Mouse (Mus musculus): ENCODE results near the gene Fabp2. TPM values are rescaled to one million over a fixed set of nuclear protein-coding genes. Genes with fewer than 3 reads are reported as not detected.
A peak's percentile ranks its signal among the peaks of the same experiment; 100 is the strongest.
"Not testable (repeated sequence)": the region's sequence is repeated elsewhere in the genome, so short reads cannot be mapped to it uniquely, and the experiment has no call there.

The Fabp2 gene
- total RNA-seq, 2 experiments from 2014 or later, result not detected

DNA sequence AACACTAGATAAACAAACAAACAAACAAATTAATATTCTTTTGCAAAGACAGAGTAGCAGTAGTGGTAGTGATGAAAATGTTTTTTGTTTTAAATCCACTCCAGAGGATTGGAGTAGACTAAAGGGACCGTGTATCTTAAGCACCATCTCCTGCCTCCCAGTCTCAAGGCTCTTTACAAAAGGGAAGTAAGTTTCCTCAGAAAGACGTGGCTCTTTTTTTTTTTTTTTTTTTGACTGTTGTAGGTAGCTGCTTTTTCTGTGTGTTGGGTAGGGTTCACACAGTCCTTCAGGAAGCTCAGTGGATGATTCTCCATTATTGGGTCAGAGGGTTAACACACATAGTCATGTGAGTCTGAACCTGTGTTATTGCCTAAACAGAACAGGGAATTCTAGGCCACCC lies 23.8 kb downstream of the Fabp2 start:
- DNase-seq (ENCODE audit: low spot score), result no peak
- intact Hi-C loops (cut with DNase I), result no loop called here

DNA sequence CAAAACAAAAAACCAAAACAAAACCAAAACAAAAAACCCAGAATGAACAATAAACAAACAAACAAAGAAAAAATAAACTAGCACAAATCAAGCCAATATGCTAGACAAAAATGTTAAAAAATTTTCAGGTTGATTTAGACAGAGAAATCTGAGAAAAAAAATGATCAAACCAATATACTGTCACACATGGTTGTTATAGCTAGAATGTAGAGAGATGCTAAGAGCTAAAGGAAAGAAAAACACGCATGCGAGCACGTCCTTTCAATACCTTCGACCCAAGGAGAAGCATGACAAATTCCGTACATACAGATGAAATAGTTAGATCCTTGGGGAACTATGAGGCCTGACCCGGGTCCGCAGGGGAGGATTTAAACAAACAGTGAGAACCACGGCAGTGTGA lies 24.4 kb downstream of the Fabp2 start, which contains the start of gene Gm10959:
Gm10959 (minus strand) TSS at position 101 of the 400 bp plus-strand sequence.
- intact Hi-C loops (cut with DNase I), result no loop called here
- no peak for DNase-seq (ENCODE audit: low spot score)

DNA sequence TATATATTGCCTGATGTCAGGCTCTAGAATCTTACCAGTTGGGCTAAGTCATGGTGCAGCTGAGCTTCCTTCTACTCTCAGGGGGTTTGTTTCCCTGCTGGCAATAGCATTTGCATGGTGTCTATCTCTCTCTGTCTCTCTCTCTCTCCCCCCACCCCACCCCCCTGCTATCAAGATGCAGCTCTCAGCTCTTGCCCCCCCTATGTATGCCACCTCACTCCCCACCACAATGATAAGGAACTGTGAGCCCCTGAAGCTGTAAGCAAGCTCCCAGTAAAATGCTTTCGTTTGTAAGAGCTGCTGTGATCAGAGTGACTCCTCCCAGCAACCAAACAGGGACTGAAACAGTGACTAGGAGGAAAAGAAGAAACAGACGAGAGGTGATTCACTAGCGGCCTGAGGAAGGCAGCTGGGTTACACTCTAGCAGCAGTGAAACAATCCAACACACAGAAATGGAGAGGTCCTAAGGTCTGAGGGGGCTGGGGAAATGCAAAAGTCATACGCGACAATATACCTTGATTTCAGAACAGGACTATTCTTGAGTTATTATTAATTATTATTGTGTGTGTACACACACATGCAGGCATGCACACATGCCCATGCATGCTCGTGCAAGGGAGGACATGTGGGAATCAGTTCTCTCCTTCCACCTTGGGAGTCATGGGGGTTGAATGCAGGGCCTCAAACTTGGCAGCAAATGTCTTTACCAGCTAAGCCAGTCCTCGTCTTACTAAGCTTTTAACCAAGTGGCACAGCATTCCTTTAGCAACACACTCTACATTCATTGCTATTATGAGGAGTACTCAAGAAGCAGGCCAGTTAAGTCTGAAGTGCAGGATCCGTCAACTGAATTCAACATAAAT lies 25.9 kb downstream of the Fabp2 start:
- intact Hi-C loops (cut with DNase I), result loop anchor here (5.0 to 10.0 kb wide), 2 partner anchors 66 to 626 kb away; partner anchors contain the start of gene Bcar3

DNA sequence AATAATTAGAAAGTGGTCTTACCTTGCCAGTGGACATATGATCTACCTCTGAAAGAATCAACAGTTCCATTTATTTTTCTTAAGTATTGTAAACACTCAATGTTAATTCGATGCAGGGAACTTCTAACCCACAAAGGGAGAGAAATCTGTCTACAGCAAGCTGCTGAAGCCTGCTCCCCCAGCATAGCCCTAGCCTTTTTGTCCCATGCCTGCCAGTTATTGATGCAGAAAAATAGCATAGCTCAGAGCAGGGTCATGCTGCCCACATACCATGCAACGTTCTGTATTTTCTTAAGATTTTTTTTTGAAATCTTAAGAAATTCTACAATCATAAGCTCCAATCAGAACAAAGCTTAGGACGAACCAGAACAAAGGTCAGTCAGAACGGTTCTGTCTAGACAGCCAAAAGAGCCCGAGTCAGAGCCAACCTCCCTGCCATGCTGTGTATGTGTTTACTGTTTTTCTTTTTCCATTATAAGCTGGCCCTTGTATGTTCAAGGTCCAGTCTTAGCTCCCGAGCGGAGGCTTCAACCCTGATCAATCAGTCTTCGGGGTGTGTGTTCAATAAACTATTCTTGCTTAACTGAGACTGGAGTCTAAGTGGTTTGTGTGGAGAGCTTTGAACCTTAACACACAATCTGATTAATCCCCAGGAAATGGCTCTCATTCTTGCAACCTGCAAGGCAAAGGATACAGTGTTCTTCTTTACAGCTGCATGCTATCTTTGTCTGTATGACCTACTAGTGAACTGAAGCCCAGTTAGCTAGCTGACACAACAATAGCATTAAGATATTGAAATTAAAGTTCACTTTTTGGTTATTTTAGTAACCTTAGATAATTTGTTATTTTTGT lies 27.0 kb downstream of the Fabp2 start:
- intact Hi-C loops (cut with DNase I), result loop anchor here (5.0 to 10.0 kb wide), 2 partner anchors 65 to 627 kb away; partner anchors contain the start of gene Bcar3
- no peak for DNase-seq (ENCODE audit: low spot score)

More for the DNA sequence above, 25.9 kb downstream of the Fabp2 start:
- DNase-seq (ENCODE audit: low spot score), result no peak

DNA sequence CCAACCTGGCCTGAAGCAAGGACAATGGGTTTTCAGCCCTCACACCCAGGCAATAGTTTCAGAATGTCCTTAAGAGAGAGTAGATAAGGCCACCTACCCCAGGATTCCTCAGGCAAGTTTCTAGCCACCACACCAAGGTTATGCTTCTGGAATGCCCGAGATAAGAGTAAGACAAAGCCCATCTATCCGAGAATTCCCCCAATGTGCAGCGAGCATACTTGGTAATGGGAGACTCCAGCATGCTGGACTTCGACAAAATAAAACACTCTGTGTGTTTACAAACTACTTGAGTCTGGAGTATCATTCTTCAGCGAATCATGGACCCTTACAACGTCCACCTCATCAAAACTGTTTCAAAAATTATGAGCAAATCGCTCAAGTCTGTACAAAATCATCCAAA lies 28.3 kb downstream of the Fabp2 start:
- intact Hi-C loops (cut with DNase I), result loop anchor here (5.0 to 10.0 kb wide), 2 partner anchors 64 to 628 kb away; partner anchors contain the start of gene Bcar3
- no peak for DNase-seq (ENCODE audit: low spot score)

DNA sequence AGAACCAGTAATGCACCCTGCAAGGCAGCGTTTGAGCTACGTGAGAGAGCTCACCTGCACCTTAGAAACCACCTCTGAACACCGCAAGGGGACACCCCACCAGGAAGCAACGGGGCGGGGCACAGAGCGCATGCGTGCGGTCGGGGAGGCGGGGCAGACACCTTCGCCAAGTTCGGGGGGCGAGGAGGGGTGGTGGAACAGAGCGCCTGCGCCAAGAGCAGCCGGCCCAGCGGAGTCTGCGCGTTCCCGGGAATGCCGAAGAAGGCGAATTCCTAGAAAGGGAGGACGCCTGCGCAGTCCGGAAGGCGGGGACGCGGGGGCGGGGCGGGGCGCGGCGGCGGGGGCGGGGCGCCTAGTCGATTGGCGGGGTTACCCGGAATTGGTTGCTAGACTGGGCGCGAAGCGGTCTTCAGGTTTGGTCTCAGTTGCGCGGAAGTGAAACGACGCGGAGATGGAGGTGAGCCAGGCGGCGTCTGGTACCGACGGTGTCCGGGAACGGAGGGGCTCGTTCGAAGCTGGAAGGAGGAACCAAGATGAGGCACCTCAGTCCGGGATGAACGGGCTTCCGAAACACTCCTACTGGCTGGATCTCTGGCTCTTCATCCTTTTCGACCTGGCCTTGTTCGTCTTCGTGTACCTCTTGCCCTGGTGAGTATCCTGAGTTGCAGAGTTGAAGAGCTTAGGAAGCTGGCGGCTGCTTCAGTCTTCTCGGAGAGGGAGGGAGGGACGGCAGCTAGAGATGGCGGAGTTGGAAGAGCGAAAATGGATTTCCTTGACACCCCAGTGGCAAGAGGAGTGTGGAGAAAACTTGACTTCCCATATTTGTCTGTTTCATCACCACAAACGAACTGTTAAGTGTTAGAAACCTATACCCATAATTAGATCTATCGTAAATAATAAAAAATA lies 29.4 kb downstream of the Fabp2 start, which contains the start of gene 1810037I17Rik:
1810037I17Rik (plus strand) TSS at position 195 of the 906 bp plus-strand sequence.
- peak; percentile 93 for DNase-seq (ENCODE audit: low spot score)
- intact Hi-C loops (cut with DNase I), result loop anchor here (5.0 to 10.0 kb wide), 2 partner anchors 63 to 629 kb away; partner anchors contain the start of gene Bcar3

DNA sequence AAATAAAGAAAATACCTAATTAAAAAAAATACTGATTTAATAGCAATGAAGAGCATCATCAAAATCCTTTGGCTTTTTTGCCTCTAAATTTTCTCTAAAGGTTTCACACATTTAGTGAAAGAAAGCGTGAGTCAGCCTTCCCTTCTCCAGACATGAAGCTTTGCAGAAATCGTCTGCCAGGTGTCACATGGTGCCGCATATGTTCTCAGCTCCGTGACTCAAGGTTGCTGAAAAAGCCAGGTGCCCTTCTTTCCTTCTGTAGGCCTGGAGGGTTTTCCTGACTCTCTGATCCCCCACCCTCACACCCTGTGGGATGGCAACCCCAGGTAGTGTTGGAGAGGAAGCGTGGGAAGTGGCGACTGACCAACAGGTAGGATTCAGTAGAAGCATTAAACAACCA lies 34.9 kb downstream of the Fabp2 start:
- intact Hi-C loops (cut with DNase I), result loop anchor here (10.0 kb wide), 1 partner anchor 635 kb away; the partner anchor contains the start of gene Bcar3
- DNase-seq (ENCODE audit: low spot score), result no peak

DNA sequence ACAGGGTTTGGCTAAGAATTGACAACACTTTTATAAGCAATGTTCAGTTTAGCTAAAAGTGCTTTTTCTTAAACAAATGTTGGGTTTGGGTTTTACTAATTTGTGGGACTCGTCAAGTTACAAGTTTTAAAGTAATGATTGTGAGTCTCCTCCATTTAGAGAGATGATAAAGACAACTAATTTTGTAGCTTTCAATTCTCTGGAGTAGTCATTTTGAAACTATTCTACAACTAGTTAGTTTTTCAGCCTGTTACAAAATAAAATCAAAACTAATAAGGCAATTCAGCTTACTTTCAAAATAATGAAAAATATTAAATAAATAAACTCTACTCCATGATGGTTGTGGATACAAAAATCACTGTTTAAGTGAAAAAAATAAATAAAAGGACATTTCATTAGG lies 37.6 kb downstream of the Fabp2 start:
- intact Hi-C loops (cut with DNase I), result no loop called here
- no peak for DNase-seq (ENCODE audit: low spot score)

DNA sequence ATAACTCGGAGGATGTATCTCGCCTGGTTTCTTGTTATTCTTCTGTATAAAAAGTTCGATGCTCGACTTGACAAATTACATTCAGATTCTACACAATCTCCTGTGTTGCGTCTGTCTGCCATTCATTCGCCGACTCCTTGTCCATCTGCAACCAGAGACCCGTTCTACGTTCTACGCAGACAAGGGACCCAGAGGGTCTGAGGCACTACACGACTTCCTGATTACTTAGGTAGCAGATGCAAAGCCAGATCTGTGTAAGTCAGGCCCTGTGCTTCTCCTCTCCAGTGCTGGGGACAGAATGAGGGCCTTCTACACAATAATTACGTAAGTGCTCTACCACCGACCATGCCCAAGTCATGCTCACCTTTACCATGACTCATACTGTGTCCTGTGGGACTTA lies 42.3 kb downstream of the Fabp2 start:
- intact Hi-C loops (cut with DNase I), result not testable (repeated sequence)

DNA sequence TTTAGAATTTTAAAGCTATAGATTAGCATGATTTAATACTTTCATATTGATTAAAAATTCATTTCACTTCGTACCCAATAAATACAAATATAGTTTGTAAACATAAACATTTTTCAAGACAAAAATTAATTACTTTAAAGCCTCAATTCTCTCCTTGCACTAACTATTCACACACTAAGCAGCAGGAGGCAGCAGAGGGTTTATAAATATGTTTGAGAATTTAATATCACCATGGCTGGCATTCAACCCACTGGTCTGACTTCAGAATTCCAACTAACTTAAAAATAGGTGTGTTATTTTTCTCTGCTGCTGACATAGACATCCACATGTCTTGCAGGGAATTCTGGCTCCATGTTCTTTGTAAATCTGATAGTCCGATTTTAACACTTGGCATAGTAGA lies 44.3 kb downstream of the Fabp2 start:
- intact Hi-C loops (cut with DNase I), result loop anchor here (1.0 to 2.0 kb wide), 2 partner anchors 164 to 220 kb away; no protein-coding TSS in a partner anchor
- DNase-seq (ENCODE audit: low spot score), result no peak

More for the DNA sequence above, 42.3 kb downstream of the Fabp2 start:
- not testable (repeated sequence) for DNase-seq (ENCODE audit: low spot score)

DNA sequence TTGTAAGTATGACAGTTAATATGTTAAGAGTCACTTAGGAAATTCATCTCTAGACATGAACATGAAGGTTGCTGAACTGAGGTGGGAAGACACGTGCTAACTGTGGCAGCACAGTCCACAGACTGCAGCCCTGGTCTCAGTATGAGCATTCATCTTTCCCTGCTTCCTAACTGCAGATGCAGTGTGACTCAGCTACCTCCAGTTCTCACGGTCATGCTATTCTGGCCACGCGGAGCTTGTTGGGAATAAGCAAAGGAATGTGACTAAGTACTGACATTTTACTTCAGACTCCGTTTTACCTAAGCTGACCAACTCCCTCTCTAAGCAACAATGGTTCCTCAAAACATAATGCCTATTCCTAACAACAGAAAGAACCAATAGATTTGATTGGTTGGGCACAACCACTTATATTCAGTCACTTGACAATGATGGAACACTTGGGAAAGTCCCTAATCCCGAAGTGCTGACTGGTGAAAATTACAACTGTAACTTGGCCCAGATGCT lies 48.6 kb downstream of the Fabp2 start:
- no peak for DNase-seq (ENCODE audit: low spot score)
- intact Hi-C loops (cut with DNase I), result no loop called here

Other genes starting within 250 kb of the Fabp2 start
- 1 to 10 TPM; 5.0 to 6.2 TPM for gene Pde5a, start 166.1 kb upstream of the Fabp2 start, total RNA-seq (2021)
- not detected for gene Gm10959, start 24.3 kb downstream of the Fabp2 start, total RNA-seq (2021)
- gene 1810037I17Rik, start 29.1 kb downstream of the Fabp2 start, total RNA-seq (2021), result 100 to 1,000 TPM in 1 of 2 experiments, 10 to 100 TPM in 1; 99.5 to 106 TPM
- gene Usp53, start 89.4 kb downstream of the Fabp2 start, total RNA-seq (2021), result 1 to 10 TPM; 7.7 to 9.4 TPM
- 1,000 to 10,000 TPM; 2,092 to 2,205 TPM for gene Myoz2, start 139.9 kb downstream of the Fabp2 start, total RNA-seq (2021)

Measured in heart, postnatal 25 days (tissue).